Mouse (Mus musculus): ENCODE measurements around the gene Fgf11. TPM values are rescaled to one million over a fixed set of nuclear protein-coding genes. Genes with fewer than 3 reads are reported as not detected.
A peak's percentile ranks its signal among the peaks of the same experiment; 100 is the strongest.

Fgf11 gene
- polyA plus RNA-seq, 1 experiment from 2014 or later, result 2.9 TPM

DNA sequence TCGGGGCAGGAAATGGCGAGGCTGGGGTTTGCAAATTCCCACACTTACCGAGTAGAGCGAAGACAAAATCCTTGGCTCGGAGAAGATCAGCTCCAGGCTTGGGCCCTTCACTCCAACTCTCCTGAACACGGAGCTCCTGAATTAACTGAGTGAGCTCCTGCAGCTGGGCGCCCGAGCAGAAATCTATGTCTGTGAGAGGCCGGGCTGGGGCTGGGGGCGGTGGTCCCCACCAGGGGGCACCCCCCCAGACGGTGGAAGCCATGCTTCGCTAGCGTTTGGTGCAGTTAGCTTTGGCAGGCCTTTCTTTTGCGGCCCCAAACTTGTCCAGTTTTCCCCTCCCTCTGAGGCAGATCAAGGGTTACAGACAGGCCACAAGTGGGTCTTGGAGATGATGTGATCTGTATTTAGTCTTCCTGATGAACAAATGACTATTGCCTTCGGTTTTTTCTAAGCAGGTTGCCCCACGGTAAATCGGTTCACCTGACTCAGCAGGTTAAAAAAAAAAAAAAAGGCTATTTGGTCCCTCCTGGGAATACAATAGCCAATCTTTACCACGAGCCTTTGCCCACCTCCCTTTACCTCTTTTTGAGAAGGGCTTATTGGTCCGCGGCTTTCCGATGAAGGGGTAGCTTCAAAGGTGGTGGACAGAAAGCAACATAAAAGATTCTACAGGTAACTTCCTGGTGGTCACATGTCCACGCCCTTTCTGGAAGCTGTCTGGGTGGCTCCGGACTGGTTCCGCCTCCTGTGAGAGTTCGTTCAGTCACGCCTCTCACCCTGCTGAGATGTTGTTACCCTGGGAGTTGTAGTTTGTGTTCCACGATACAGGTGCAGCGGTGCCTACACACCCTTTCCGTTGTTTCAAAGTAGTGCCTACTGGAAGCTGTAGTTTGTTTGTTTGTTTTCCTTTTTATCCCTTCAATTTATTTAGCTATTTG, 3.6 kb upstream of the Fgf11 start, which contains the start of gene Tmem102:
Gene Tmem102, minus strand, starts transcription at position 653 of the 938 bp plus-strand sequence.
- Histone ChIP-seq H3K4me3 (ENCODE audit: low read depth, low read length) (no peak within 1 kb of the TSS; the same call in 1 of the 2 replicates), H3K4me1 (ENCODE audit: control insufficient read depth, insufficient read depth, low read length) (peaks cover 31% of the 10 kb centered on the region), H3K27me3 (replicated peaks; ENCODE audit: control insufficient read depth, insufficient read depth, low read length) (peaks cover 27% of the 10 kb centered on the region), H3K9me3 (replicated peaks; ENCODE audit: control insufficient read depth, low read length) (no peaks in the 10 kb centered on the region), H3K9ac (ENCODE audit: low read length) (peak within 1 kb of the TSS; percentile 25; the same call in 1 of the 2 replicates), H3K4me2 (ENCODE audit: low read length) (peak within 1 kb of the TSS; percentile 98; the same call in 1 of the 2 replicates), H3K27ac (ENCODE audit: low read depth, low read length) (no peak within 1 kb of the TSS), H3K36me3 (ENCODE audit: control insufficient read depth, insufficient read depth, low read length) (no peaks in the 10 kb centered on the region)
- no peak for DNase-seq (ENCODE audit: low spot score)
- 5% methylated on average over 29 of the region's 29 CpGs for WGBS
- ATAC-seq, result no peak

DNA sequence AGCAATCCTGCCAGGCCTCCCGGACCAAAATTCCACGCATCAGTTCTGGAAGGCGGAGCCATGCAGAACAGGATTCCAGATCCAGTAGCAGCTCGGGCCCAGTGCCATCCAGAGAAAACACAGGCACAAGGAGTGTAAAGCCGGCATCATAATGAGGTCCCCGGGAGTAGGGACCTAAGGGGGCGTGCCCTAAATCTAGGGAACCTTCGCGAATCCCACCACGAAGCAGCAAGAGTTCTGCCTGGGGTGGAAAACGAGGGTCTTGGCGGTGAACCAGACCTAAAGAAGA, 2.9 kb upstream of the Fgf11 start:
- Histone ChIP-seq H3K27ac (ENCODE audit: low read depth, low read length) (no peak overlapping the region), H3K4me1 (ENCODE audit: control insufficient read depth, insufficient read depth, low read length) (peaks cover 37% of the 10 kb centered on the region), H3K9me3 (replicated peaks; ENCODE audit: control insufficient read depth, low read length) (no peaks in the 10 kb centered on the region), H3K27me3 (replicated peaks; ENCODE audit: control insufficient read depth, insufficient read depth, low read length) (peaks cover 27% of the 10 kb centered on the region), H3K4me3 (ENCODE audit: low read depth, low read length) (no peak overlapping the region; the same call in 1 of the 2 replicates), H3K9ac (ENCODE audit: low read length) (peak overlapping the region; percentile 25; the same call in 1 of the 2 replicates), H3K4me2 (ENCODE audit: low read length) (peak overlapping the region; percentile 98; the same call in 1 of the 2 replicates), H3K36me3 (ENCODE audit: control insufficient read depth, insufficient read depth, low read length) (no peaks in the 10 kb centered on the region)
- DNase-seq (ENCODE audit: low spot score), result peak; percentile 20
- no peak for ATAC-seq
- 5% methylated on average over 12 of the region's 12 CpGs for WGBS

DNA sequence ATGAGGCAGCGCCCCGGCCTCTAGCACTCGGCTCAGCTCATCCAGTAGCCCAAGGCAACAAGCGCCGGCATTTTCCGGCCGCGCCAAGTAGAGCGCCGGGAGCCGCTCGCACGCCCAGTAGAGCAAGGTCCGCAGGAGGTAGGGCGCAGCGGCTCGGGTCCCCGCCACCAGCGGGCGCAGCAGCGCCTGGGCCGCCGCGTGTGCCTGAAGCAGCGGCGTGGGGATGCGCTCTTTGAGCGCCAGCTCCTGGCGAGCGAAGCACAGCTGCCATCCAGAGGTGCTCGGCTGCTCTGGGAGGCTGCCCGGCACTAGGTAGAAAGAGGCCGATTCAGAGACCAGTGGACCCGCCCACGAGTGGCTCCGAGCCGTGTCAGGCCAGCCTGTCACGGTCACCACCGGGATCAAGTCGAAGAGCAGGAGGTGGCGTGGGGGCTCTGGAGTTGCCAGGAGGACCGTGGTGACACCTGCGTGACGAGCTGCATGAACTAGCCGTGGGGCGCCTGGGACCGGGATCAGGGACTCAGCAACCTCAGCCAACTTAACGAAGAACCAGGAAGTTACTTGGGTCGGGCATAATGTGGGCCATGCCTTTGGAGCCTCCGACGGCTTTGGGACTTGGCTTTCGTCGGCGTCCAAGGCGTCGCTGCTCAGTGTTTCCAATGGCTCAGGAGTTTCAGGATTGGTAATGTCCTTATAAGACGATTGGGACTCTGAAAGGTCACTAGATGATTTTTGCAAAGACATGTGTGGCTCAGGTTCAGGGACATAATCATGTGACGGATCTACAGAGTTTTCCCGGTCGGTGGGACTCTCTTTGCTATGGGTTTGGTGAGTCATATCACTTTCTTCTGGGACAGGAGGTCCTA, 2.4 kb upstream of the Fgf11 start:
- peaks cover 43% of the 10 kb centered on the region for H3K4me1 ChIP-seq (ENCODE audit: control insufficient read depth, insufficient read depth, low read length)
- DNase-seq (ENCODE audit: low spot score) (peak; percentile 76), ATAC-seq (peak; percentile 33)
- H3K27me3 ChIP-seq (replicated peaks; ENCODE audit: control insufficient read depth, insufficient read depth, low read length), result peaks cover 27% of the 10 kb centered on the region
- peak overlapping the region; percentile 75 for H3K9ac ChIP-seq (ENCODE audit: low read length)
- peak overlapping the region; percentile 98 for H3K4me2 ChIP-seq (ENCODE audit: low read length)
- H3K4me3 ChIP-seq (ENCODE audit: low read depth, low read length), result peak overlapping the region; percentile 56
- peak overlapping the region; percentile 70; the same call in 1 of the 2 replicates for H3K27ac ChIP-seq (ENCODE audit: low read depth, low read length)
- H3K9me3 ChIP-seq (replicated peaks; ENCODE audit: control insufficient read depth, low read length), result no peaks in the 10 kb centered on the region
- no peaks in the 10 kb centered on the region for H3K36me3 ChIP-seq (ENCODE audit: control insufficient read depth, insufficient read depth, low read length)
- under 1% methylated on average over 60 of the region's 60 CpGs for WGBS

DNA sequence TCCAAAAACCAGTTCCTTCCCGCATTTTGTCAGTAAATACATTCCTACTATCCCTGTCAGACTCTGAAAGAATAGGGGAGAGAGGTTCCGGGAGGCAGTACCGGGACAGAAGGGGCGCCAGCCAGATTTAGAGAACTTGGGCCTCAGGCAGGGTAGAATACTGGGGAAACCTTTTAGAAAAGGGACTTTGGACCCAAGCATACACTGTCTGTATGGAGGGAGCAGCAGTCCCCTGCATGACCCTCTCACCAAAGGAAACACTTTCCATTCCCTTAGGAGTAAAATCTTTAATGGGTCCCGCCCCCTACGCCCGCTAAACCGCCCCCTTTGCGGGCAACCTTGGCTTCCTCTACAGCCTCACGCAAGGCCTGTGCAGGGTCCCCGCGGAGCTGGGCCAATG, 1.7 kb upstream of the Fgf11 start:
- peaks cover 46% of the 10 kb centered on the region for H3K4me1 ChIP-seq (ENCODE audit: control insufficient read depth, insufficient read depth, low read length)
- H3K27ac ChIP-seq (ENCODE audit: low read depth, low read length), result peak overlapping the region; percentile 70; the same call in 1 of the 2 replicates
- WGBS, result 2% methylated on average over 12 of the region's 12 CpGs
- ATAC-seq (0 out of 2 replicates have a peak, but pooled peaks have one; percentile 1), DNase-seq (ENCODE audit: low spot score) (no peak)
- H3K4me2 ChIP-seq (ENCODE audit: low read length), result peak overlapping the region; percentile 98
- no peaks in the 10 kb centered on the region for H3K36me3 ChIP-seq (ENCODE audit: control insufficient read depth, insufficient read depth, low read length)
- H3K27me3 ChIP-seq (replicated peaks; ENCODE audit: control insufficient read depth, insufficient read depth, low read length), result peaks cover 27% of the 10 kb centered on the region
- peak overlapping the region; percentile 56 for H3K4me3 ChIP-seq (ENCODE audit: low read depth, low read length)
- no peaks in the 10 kb centered on the region for H3K9me3 ChIP-seq (replicated peaks; ENCODE audit: control insufficient read depth, low read length)
- peak overlapping the region; percentile 75 for H3K9ac ChIP-seq (ENCODE audit: low read length)

DNA sequence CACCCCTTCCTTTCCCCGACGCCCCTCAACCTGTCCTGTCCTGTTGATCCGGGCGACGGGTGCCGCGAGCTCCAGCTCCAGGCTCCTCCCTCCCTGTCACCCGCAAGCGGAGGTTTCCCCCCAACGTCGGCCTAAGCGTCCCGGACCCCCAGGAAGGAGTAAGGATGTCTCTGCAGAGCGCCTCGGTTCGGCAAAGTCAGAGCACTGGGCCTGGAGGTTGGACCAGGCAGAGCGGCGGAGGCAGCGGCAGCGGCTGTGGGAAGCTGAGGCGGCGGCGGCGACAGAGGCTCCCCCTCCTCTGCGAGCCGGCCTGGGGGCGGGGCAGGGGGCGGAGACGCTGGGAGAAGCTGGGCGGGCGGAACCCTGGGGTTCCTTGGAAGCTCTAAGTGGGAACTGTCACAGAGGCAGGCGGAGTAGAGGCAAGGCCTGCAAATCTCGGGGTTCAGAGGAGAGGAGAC, 1.0 kb upstream of the Fgf11 start:
- WGBS, result under 1% methylated on average over 33 of the region's 33 CpGs
- Histone ChIP-seq H3K9ac (ENCODE audit: low read length) (peak overlapping the region; percentile 75), H3K36me3 (ENCODE audit: control insufficient read depth, insufficient read depth, low read length) (no peaks in the 10 kb centered on the region), H3K9me3 (replicated peaks; ENCODE audit: control insufficient read depth, low read length) (no peaks in the 10 kb centered on the region), H3K27me3 (replicated peaks; ENCODE audit: control insufficient read depth, insufficient read depth, low read length) (peaks cover 27% of the 10 kb centered on the region), H3K4me3 (ENCODE audit: low read depth, low read length) (peak overlapping the region; percentile 56), H3K4me1 (ENCODE audit: control insufficient read depth, insufficient read depth, low read length) (peaks cover 46% of the 10 kb centered on the region), H3K27ac (ENCODE audit: low read depth, low read length) (peak overlapping the region; percentile 70), H3K4me2 (ENCODE audit: low read length) (peak overlapping the region; percentile 98)
- DNase-seq (ENCODE audit: low spot score), result peak; percentile 86
- peak; percentile 29 for ATAC-seq

DNA sequence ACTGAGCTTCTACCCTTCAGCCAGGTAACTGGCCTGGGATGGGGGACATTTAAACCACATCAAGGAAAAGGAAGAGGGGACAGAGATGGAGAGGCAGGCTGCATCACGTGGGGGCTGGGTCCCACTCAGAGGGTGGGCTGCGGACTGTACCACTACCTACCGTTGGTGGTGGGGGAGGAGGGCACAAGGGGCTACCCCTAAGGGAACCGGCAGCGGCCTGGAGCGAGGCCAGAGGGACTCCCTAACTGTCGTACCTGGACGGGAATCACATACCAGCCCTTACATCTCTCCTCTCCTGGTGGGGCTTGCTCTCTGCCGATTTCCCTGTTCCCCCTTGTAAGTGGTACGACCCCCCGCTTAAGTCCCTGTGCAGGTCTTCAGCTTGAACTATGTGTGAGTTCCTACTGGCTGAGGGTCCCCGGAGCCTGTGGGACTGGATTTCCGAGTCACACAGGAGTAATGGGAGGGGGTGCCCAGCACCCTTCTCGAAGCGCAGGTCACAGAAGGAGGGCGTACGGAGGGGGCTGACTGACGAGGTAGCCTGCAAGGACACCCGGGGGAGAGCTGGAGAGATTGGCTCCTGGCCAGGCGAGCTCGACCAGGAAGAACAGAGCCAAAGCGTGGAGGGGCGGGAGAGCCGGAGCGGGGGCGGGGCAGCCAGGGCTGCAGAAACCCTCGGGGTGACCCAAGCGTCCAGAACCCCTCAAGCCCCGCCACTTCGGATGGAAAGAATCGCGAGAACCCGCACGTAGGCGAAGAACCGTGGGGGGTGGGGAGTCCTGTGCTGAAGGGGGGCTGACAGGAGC, 1.1 kb downstream of the Fgf11 start:
- H3K4me1 ChIP-seq (ENCODE audit: control insufficient read depth, insufficient read depth, low read length), result peaks cover 46% of the 10 kb centered on the region
- DNase-seq (ENCODE audit: low spot score) (peak; percentile 90), ATAC-seq (peak; percentile 80)
- H3K4me2 ChIP-seq (ENCODE audit: low read length), result peak overlapping the region; percentile 98
- H3K9ac ChIP-seq (ENCODE audit: low read length), result peak overlapping the region; percentile 73
- peak overlapping the region; percentile 56 for H3K4me3 ChIP-seq (ENCODE audit: low read depth, low read length)
- under 1% methylated on average over 36 of the region's 36 CpGs for WGBS
- peak overlapping the region; percentile 88 for H3K27ac ChIP-seq (ENCODE audit: low read depth, low read length)
- peaks cover 21% of the 10 kb centered on the region for H3K27me3 ChIP-seq (replicated peaks; ENCODE audit: control insufficient read depth, insufficient read depth, low read length)
- H3K36me3 ChIP-seq (ENCODE audit: control insufficient read depth, insufficient read depth, low read length), result no peaks in the 10 kb centered on the region
- no peaks in the 10 kb centered on the region for H3K9me3 ChIP-seq (replicated peaks; ENCODE audit: control insufficient read depth, low read length)

DNA sequence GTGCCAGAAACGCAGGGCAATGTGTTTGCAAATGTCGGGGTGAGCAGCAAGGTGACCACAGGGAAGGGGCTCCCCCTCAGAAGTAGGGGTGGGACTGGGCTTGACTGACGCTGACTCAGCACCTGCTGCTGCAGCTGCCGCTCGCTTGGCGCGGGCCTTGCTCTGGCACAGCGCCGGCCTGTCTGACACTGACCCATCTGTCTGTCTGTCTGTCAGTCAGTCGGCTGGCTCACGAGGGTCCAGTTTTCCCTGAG, 1.6 kb downstream of the Fgf11 start:
- Histone ChIP-seq H3K4me3 (ENCODE audit: low read depth, low read length) (peak overlapping the region; percentile 56), H3K9me3 (replicated peaks; ENCODE audit: control insufficient read depth, low read length) (no peaks in the 10 kb centered on the region), H3K4me1 (ENCODE audit: control insufficient read depth, insufficient read depth, low read length) (peaks cover 46% of the 10 kb centered on the region), H3K9ac (ENCODE audit: low read length) (peak overlapping the region; percentile 73), H3K27ac (ENCODE audit: low read depth, low read length) (peak overlapping the region; percentile 88), H3K36me3 (ENCODE audit: control insufficient read depth, insufficient read depth, low read length) (no peaks in the 10 kb centered on the region), H3K27me3 (replicated peaks; ENCODE audit: control insufficient read depth, insufficient read depth, low read length) (peaks cover 15% of the 10 kb centered on the region), H3K4me2 (ENCODE audit: low read length) (peak overlapping the region; percentile 98)
- ATAC-seq (peak; percentile 45), DNase-seq (ENCODE audit: low spot score) (peak; percentile 77)
- under 1% methylated on average over 11 of the region's 11 CpGs for WGBS

Measured in forebrain, embryonic 14.5 days (tissue).